Mouse (Mus musculus): ENCODE data around the gene Lpo. TPM values are rescaled to one million over a fixed set of nuclear protein-coding genes. Genes with fewer than 3 reads are reported as not detected.
A peak's percentile ranks its signal among the peaks of the same experiment; 100 is the strongest.

The Lpo gene
- total and polyA plus RNA-seq, 2 experiments from 2014 or later, result 0.19 TPM; not detected in 1

DNA sequence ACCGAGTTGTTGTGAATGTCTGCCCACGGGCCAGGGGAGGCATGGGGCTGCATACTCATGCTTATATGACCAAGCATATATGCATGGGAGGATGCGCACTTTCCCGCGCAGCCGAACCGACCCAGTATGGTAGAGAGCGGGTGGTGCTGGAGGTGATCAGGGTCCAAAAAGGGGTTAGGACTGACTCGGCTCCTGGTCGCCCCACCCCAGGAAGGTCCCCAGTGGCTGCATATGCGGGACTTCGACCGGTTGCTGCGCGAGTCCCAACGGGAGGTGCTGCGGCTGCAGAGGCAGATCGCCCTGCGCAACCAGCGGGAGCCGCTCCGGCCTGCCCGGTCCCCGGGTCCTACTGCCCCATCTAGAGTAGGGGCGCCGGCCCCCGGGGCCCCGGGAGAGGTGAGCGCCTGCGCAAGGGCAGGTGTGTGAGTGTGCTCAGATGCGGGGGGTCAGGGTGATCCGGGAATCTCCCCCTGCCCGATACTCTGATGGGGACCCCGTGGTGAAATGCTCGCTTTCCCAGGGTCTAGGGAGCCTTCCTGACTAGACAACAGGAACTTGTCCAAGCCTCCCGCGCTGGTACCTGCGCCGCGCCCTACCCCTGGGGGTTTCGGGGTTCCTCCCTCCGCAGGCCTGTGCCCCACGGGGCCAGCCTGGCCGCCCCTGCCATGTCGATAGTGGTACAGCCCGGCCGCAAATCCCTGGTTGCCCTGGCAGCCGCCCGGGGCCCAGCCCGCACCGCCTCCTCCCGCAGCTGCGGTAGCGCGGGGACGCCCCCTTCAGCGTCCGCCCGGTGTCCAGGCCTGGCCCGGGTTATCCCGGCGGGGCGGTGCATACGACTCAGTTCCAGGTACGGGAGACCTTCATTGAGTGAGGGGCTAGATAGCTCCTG is 63.9 kb downstream of the Lpo start:
- Histone ChIP-seq H3K4me1 (ENCODE audit: control insufficient read depth, insufficient read depth) (no peaks in the 10 kb centered on the region), H3K27me3 (ENCODE audit: control insufficient read depth, insufficient read depth, low read length) (peaks cover 80% of the 10 kb centered on the region), H3K9ac (replicated peaks; ENCODE audit: low read depth, low read length) (0 out of 2 replicates have a peak overlapping the region, but pooled peaks have one; percentile 9), H3K4me2 (ENCODE audit: low read depth, low read length) (peak overlapping the region; percentile 64), H3K36me3 (replicated peaks; ENCODE audit: control insufficient read depth, insufficient read depth, low read length) (no peaks in the 10 kb centered on the region), H3K9me3 (replicated peaks; ENCODE audit: control insufficient read depth, low read length) (no peaks in the 10 kb centered on the region), H3K4me3 (ENCODE audit: low read depth, low read length) (peak overlapping the region; percentile 40), H3K27ac (ENCODE audit: low read depth) (no peak overlapping the region)
- TF ChIP-seq CTCF (IDR thresholded peaks at IDR 0.05; ENCODE audit: low read depth) (no peak), EP300 (IDR thresholded peaks at IDR 0.05; ENCODE audit: low read depth) (no peak)
- 3% methylated on average over 63 of the region's 65 CpGs for WGBS
- no peak for ATAC-seq (ENCODE audit: insufficient read depth, low read depth)
- no peak for DNase-seq (ENCODE audit: low spot score)

DNA sequence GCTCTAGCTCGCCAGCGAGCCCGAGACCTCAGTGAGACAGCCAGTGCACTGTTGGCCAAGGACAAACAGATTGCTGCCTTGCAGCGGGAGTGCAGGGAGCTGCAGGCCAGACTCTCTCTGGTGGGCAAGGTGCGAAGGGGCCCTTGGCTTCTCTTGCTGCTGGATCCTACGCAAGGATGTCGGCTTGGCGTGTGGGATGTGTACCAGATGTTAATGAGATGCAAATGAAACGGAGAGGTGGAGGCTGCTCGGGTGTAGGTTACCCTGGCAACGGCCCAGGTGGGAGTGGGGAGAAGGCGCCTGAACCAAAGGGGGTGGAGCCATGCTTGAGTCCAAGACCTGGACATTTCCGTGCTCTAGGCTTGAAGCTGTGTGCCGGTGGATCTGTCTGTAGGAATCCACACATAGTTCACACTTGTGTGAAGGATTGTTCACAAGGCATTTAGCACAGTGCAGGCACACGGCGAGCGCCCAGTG is 64.5 kb downstream of the Lpo start:
- Histone ChIP-seq H3K4me1 (ENCODE audit: control insufficient read depth, insufficient read depth) (no peaks in the 10 kb centered on the region), H3K9ac (replicated peaks; ENCODE audit: low read depth, low read length) (no peak overlapping the region), H3K4me2 (ENCODE audit: low read depth, low read length) (peak overlapping the region; percentile 64), H3K27me3 (ENCODE audit: control insufficient read depth, insufficient read depth, low read length) (peaks cover 80% of the 10 kb centered on the region), H3K9me3 (replicated peaks; ENCODE audit: control insufficient read depth, low read length) (no peaks in the 10 kb centered on the region), H3K36me3 (replicated peaks; ENCODE audit: control insufficient read depth, insufficient read depth, low read length) (no peaks in the 10 kb centered on the region), H3K27ac (ENCODE audit: low read depth) (no peak overlapping the region), H3K4me3 (ENCODE audit: low read depth, low read length) (peak overlapping the region; percentile 40)
- TF ChIP-seq CTCF (IDR thresholded peaks at IDR 0.05; ENCODE audit: low read depth) (no peak), EP300 (IDR thresholded peaks at IDR 0.05; ENCODE audit: low read depth) (no peak)
- WGBS, result 5% methylated on average over 17 of the region's 17 CpGs
- ATAC-seq (ENCODE audit: insufficient read depth, low read depth) (no peak), DNase-seq (ENCODE audit: low spot score) (no peak)

DNA sequence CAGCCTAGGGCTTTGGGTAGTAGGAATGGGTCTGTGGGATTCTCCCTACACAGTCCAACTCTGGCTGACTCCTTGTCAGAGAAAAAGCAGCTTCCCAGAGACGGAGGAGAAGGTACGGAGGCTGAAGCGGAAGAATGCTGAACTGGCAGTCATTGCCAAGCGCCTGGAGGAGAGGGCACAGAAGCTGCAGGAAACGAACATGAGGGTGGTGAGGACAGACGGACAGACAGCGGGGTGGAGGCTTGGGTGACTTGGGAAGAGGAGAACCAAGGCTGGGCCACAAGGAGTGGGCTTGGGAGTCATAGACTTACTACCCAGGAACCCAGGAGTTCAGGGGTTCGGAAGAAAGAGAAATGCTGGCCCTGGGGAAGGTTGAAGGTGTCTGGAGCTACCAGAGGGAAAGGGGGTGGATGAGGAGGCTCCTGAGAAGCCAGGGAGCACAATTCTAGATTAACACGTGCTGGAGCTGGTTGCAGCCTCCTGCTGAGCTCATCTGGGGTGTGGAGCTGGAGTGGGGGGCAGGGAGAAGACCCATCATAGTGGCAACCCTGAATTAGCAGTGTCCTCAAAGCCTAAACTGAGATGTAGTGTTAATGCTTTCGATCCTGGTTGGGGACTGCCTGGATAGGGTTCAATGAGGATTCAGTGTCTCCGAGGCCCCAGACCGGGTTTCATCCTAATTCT is 65.2 kb downstream of the Lpo start:
- Histone ChIP-seq H3K4me2 (ENCODE audit: low read depth, low read length) (no peak overlapping the region), H3K36me3 (replicated peaks; ENCODE audit: control insufficient read depth, insufficient read depth, low read length) (no peaks in the 10 kb centered on the region), H3K4me1 (ENCODE audit: control insufficient read depth, insufficient read depth) (no peaks in the 10 kb centered on the region), H3K27ac (ENCODE audit: low read depth) (no peak overlapping the region), H3K4me3 (ENCODE audit: low read depth, low read length) (no peak overlapping the region), H3K9ac (replicated peaks; ENCODE audit: low read depth, low read length) (no peak overlapping the region), H3K9me3 (replicated peaks; ENCODE audit: control insufficient read depth, low read length) (no peaks in the 10 kb centered on the region), H3K27me3 (ENCODE audit: control insufficient read depth, insufficient read depth, low read length) (peaks cover 80% of the 10 kb centered on the region)
- TF ChIP-seq EP300 (IDR thresholded peaks at IDR 0.05; ENCODE audit: low read depth) (no peak), CTCF (IDR thresholded peaks at IDR 0.05; ENCODE audit: low read depth) (no peak)
- DNase-seq (ENCODE audit: low spot score) (no peak), ATAC-seq (ENCODE audit: insufficient read depth, low read depth) (no peak)
- whole genome bisulfite sequencing, result 34% methylated on average over 12 of the region's 12 CpGs

DNA sequence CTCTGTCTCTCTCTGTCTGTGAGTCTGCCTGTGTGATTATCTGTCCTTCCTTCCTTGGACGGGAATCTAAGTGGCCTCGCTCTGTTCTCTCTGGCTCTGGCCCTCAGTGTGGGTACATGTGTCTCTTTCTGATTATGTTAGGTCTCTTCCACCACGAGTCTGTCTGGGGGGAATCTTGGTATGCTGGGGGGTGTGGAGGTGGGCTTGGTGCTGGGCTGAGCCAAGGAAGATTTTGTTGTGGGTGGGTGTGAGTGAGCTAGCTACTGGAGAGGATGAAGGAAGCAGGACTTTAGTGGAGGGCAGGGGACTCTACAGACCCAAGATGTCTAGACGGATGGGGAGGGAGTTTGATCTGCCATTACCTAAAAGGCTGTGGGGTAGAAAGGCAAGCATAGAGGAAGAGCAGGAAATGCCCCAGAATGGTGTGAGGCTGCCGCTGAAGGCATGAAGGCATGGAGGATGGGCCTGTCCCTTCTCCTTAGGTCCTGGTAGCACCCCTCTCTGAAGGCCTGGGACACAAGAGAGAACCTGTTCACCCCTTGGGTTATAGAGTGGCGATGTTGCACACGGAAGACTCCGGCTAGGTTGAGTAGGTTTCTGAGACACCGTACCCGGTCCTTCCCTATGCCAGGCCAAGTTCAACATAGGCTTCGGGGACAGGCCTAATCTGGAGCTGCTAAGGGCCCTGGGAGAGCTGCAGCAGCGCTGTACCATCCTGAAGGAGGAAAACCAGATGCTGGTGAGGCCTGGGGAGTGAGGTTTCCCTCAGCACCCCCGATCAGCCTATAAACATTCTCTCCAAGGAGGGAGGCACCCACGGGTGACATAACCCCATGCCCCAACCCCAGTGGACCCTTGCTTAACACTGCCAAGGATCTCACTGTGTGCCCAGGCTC is 66.0 kb downstream of the Lpo start:
- Histone ChIP-seq H3K27ac (ENCODE audit: low read depth) (no peak overlapping the region), H3K9me3 (replicated peaks; ENCODE audit: control insufficient read depth, low read length) (no peaks in the 10 kb centered on the region), H3K4me1 (ENCODE audit: control insufficient read depth, insufficient read depth) (no peaks in the 10 kb centered on the region), H3K27me3 (ENCODE audit: control insufficient read depth, insufficient read depth, low read length) (peaks cover 77% of the 10 kb centered on the region), H3K4me2 (ENCODE audit: low read depth, low read length) (no peak overlapping the region), H3K36me3 (replicated peaks; ENCODE audit: control insufficient read depth, insufficient read depth, low read length) (no peaks in the 10 kb centered on the region), H3K4me3 (ENCODE audit: low read depth, low read length) (no peak overlapping the region), H3K9ac (replicated peaks; ENCODE audit: low read depth, low read length) (no peak overlapping the region)
- DNase-seq (ENCODE audit: low spot score) (no peak), ATAC-seq (ENCODE audit: insufficient read depth, low read depth) (no peak)
- TF ChIP-seq CTCF (IDR thresholded peaks at IDR 0.05; ENCODE audit: low read depth) (no peak), EP300 (IDR thresholded peaks at IDR 0.05; ENCODE audit: low read depth) (no peak)
- 65% methylated on average over 14 of the region's 14 CpGs for WGBS

DNA sequence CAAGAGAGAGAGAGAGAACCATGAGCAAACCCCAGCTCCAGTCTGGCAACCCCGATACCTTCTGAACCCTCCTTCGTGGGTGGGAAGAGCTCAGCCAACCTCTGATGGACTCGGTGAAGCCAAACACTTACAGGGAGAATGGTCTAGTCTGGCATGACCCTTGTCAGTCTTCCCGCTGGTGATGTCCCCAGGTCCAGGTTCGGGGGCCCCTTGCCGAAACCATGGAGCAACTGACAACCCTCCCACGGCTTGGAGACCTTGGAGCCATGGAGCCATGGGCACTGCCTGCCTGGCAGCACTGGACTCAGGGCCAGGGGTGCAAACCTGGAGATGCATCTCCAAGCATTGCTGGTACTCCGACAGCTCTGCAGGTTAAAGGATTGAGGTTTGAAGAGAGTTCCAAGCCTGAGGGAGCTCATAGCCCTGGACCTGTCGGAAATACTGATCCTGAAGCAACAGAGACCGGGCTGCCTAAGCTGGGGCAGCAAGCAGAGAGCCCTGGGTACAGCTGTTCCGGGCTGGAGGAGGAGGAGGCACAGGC is 66.8 kb downstream of the Lpo start:
- no peak overlapping the region for H3K4me3 ChIP-seq (ENCODE audit: low read depth, low read length)
- no peak overlapping the region for H3K4me2 ChIP-seq (ENCODE audit: low read depth, low read length)
- H3K36me3 ChIP-seq (replicated peaks; ENCODE audit: control insufficient read depth, insufficient read depth, low read length), result no peaks in the 10 kb centered on the region
- no peak overlapping the region for H3K27ac ChIP-seq (ENCODE audit: low read depth)
- no peak overlapping the region for H3K9ac ChIP-seq (replicated peaks; ENCODE audit: low read depth, low read length)
- H3K27me3 ChIP-seq (ENCODE audit: control insufficient read depth, insufficient read depth, low read length), result peaks cover 69% of the 10 kb centered on the region
- no peaks in the 10 kb centered on the region for H3K4me1 ChIP-seq (ENCODE audit: control insufficient read depth, insufficient read depth)
- DNase-seq (ENCODE audit: low spot score), result no peak
- WGBS, result 61% methylated on average over 11 of the region's 11 CpGs
- no peak for ATAC-seq (ENCODE audit: insufficient read depth, low read depth)
- TF ChIP-seq CTCF (IDR thresholded peaks at IDR 0.05; ENCODE audit: low read depth) (no peak), EP300 (IDR thresholded peaks at IDR 0.05; ENCODE audit: low read depth) (no peak)
- no peaks in the 10 kb centered on the region for H3K9me3 ChIP-seq (replicated peaks; ENCODE audit: control insufficient read depth, low read length)
